Mouse (Mus musculus): ENCODE data around the gene Socs2.
"Not testable (repeated sequence)": the region's sequence is repeated elsewhere in the genome, so short reads cannot be mapped to it uniquely, and the experiment has no call there.

The Socs2 gene

DNA sequence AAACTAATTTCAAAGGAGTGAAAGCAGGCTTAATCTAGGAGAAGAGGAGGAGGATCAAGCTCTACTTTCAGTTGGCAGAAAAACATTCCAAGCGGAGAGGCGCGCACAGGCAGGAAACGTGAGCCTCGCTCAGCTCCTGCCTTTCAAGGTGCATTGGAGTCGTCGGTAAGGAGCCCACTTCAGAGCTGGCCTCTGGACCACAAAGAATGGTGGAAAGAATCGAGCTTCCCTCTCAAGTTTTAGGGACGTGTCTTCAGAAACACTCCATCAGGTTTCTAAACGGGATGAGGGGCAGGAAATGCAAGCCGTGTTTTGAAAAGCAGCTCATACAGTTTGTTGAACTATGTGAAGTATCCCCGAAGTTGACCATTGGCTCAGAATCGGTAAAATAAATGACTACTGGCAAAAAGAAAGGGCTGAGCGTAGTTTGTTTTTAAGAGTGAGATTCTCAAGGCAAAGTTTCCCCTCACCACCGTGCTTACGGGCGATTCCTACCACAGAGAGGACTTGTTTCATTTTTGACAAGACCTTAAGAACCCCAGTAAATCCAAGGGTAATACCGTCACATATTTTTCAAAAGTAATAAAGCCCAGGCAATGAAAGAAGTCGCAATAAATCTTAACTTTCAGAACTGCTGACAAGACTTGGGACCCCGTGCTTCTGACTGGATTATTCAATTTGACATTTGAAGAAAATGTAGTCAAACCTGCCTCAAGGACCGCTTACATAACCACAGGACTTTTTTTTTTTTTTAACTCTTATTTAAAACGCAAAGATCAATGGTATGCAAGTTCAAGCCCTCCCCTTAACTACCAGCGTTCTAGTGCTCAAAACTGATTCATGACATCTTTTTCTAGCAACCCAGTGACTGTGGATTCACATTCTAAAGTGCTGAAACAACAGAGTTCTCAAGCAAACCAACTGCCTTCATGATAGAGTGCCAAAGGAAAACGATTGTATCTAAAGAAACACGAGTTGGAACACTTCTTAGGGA, 21.9 kb downstream of the Socs2 start:
- DNase-seq (ENCODE audit: low read depth, low spot score) = no peak

GRCm38 (mm10) chr10:95392073-95392472, 24.9 kb downstream of the Socs2 start:
- DNase-seq (ENCODE audit: low read depth, low spot score) = no peak

DNA sequence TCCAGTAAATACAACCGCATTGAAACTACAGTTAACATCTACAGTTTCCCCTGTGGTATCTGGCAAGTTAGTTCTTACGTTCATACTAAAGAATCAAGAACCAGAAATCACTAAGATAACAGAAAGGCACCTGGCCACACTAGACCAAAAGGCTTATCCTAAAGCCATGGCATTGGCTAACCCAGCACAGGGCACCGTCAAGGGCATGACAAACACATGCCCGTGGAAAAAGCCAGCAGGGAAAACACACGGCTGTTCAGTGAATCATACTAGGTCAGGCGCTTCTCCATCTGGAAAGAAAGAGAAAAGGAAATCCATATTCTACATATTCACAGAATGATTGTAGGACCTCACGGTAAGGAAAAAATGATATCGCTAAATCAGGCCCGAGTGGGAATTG, 26.1 kb downstream of the Socs2 start:
- DNase-seq (ENCODE audit: low read depth, low spot score) = no peak

GRCm38 (mm10) chr10:95389805-95390204, 27.2 kb downstream of the Socs2 start:
- DNase-seq (ENCODE audit: low read depth, low spot score) = not testable (repeated sequence)

DNA sequence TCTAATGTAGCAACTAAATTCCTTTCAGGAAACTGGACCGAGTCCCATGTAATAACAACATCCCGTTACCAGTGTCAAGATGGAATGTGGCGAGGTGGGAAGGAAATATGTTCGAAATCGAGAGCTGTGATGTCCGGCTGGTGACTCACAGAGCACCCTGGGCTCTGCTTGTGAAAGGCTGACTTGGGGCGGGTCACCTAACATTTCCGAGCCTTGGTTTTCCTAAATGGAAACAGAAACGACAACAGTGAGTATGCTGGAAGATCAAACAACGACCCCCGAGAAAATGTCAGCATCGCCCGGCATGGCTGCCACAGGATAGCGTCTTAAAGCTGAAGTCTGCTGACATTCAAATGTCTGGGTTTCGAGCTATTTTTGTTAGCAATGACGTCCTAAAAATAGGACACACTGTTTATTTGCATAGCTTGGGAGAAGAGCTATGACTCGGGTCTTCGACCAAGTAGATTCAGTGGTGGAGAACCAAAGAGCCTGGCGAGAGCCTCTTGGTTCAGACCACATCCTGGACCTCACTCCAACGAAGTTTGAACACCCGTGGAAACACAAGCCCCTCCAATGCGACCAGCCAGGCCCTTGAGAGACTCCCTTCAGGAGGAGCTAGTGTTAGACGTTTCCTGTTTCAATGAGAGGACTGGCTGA, 28.0 kb downstream of the Socs2 start:
- DNase-seq (ENCODE audit: low read depth, low spot score) = no peak

DNA sequence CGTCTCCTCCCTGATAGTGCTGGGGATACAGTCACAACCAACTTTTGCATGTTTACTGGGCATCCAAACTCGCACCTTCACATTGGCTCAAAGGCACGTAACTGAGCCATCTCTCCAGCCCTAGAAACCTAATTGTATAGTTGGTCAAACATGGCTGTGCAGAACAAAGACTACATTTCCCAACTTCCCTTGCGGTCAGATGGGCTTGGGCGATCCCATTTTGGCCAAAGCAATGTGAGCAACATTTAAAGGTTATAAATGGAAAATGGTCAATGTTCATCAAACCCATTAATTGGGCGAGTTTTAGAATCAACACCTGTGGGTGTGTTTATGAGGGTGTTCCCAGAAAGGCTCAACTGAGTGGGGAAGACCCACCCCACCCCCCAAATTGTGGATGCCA, 30.5 kb downstream of the Socs2 start:
- no peak for DNase-seq (ENCODE audit: low read depth, low spot score)

- no peak for DNase-seq (ENCODE audit: low read depth, low spot score)
Observed at GRCm38 (mm10) chr10:95385801-95386203, 31.2 kb downstream of the Socs2 start.

DNA sequence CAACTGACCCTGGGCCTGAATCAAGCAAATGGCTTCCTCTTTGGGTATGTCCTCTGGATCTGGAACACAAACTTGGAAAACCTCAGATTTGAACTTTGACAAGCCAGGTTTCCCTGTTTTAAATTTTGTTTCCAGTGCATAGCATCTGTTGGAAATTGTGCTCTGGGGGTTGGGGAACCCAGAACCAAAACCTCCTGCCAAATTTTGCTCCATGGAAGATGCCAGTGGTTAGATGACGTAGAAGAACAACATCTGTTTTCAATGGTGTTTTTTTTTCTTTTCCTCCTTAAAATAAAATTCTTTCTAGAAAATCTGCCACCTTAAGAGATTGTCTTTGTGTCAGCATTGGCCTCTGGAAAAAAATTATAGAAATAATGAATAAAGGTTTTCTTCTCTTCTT, 31.9 kb downstream of the Socs2 start:
- no peak for DNase-seq (ENCODE audit: low read depth, low spot score)

- DNase-seq (ENCODE audit: low read depth, low spot score) = no peak
Observed at GRCm38 (mm10) chr10:95384446-95384845, 32.5 kb downstream of the Socs2 start.

DNA sequence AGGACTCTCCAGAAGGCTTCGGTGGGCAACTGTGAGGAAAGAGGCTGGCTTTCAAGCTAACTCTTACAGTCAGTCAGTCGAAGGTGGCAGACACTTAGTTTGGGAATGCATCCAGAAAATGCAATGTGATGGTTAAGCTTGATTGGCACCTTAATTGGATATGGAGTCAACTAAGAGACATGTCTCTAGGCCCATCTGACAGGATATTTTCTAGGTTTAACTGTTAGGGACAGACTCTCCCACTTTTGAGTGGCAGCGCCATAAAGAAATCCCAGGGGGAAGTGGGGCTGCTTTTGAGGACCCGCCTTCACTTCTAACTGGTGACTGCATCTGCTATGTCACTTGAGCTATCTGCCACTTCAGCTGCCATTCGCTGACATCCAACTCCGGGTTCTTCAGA, 43.6 kb downstream of the Socs2 start:
- no peak for DNase-seq (ENCODE audit: low read depth, low spot score)

DNA sequence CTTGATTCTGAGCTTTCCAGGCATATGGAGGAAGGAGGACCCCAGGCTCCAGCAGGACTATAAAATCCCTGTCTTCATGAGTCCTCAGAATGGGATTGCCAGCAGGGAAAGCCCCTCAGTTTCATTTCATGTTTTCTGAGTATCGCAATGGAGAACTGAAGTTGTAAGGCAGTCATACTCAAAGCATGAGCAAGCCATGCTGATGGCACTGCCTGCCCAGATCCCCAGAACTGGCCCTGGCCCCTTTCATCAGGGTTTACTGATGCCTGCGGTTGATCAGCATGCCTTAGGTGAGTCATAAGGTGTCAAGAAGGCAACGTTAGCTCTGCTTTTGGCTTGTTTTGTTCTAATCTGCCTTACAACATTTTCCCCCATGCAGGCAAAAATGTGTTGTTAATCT, 45.0 kb downstream of the Socs2 start:
- DNase-seq (ENCODE audit: low read depth, low spot score) = no peak

GRCm38 (mm10) chr10:95369190-95369589, 47.8 kb downstream of the Socs2 start:
- no peak for DNase-seq (ENCODE audit: low read depth, low spot score)

DNA sequence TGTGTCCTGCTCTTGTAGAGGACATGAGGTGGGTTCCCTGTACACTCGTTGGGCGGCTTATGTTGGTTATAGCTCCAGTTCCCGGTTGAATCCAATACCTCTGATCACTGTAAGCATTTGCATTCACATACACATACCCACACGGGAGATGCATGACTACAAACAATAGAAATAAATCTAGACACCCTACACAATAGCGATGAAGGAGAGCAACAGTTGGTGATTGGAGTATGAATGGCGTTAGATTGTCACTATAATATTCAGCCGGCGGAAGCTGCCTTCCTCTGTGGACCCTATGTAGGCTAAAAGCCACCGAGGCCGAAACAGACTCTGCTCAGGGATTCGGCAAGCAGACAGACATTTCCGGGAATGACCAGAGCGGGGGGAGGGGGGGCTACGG, 48.8 kb downstream of the Socs2 start:
- DNase-seq (ENCODE audit: low read depth, low spot score) = no peak

DNA sequence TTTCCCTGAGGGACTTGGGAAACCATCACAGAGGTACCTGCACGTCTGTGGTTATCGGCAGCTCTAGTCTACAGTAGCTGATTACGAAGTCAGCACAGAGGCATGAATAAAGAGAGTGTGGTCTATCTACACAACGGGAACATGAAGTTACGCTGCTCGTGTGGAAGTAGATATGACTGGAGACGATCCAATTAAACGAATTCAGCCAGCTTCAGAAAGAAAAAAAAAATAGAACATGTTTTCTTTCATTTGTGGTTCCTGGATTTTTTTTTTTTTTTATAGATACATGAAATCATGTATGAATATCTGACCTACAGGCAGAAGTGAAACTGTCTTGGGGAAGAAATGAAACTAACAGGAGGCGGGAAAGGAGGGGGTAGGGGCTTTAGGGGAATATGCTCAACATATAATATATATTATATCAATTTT, 49.3 kb downstream of the Socs2 start:
- no peak for DNase-seq (ENCODE audit: low read depth, low spot score)

GRCm38 (mm10) chr10:95367241-95367640, 49.7 kb downstream of the Socs2 start:
- no peak for DNase-seq (ENCODE audit: low read depth, low spot score)

DNA sequence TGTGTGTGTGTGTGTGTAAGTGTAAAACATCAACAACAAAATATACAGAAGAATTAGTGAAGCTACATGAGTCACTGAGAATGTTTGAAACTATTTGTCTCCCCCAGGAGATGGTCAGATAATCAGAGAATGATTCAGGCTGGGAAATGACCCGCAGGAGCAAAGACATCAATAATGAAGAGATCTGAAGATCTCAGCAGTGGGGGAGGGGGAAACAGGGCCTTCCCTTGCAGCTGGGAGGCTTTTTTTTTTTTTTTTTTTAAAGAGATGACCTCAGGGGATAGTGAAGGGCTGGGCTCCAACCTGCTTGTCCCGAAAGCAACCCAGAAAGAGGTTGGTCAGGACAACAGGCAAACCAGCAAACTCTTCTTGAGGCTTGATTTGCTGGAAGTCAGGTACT, 54.7 kb downstream of the Socs2 start:
- no peak for DNase-seq (ENCODE audit: low read depth, low spot score)

- no peak for DNase-seq (ENCODE audit: low read depth, low spot score)
Observed at GRCm38 (mm10) chr10:95361260-95361841, 55.6 kb downstream of the Socs2 start.

DNA sequence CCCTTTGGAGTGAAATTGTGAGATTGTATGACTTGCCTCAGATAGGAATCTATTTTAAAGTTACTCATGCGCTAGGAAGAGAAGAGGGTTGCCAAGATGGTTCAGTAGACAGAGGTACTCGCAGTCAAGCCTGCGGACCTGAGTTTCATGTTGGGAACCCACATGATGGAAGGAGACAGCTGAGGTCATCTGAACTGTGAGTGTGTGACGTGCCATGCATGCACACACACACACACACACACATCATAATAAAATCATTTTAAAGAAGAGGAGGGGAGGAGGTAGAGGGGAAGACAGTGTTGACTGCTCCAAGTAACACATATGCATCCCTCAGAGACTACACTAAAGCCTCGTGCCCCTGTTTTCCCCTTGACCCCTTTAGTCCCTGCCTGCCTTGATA, 56.9 kb downstream of the Socs2 start:
- no peak for DNase-seq (ENCODE audit: low read depth, low spot score)

DNA sequence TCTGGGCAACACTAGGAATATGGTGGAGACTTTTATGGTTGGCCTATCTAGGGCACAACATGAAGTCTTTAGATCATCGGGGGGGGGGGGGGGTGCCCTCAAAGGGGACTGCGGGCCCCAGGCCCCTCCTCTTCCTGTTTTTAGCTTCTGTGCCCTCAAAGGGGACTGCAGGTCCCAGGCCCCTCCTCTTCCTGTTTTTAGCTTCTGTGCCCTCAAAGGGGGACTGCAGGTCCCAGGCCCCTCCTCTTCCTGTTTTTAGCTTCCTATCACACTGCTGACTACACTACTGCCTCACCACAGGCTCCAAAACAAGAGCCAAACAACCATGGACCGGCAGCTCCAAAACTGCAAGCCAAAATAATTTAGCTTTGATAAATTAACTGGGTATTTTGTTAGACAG, 59.3 kb downstream of the Socs2 start:
- DNase-seq (ENCODE audit: low read depth, low spot score) = no peak

DNA sequence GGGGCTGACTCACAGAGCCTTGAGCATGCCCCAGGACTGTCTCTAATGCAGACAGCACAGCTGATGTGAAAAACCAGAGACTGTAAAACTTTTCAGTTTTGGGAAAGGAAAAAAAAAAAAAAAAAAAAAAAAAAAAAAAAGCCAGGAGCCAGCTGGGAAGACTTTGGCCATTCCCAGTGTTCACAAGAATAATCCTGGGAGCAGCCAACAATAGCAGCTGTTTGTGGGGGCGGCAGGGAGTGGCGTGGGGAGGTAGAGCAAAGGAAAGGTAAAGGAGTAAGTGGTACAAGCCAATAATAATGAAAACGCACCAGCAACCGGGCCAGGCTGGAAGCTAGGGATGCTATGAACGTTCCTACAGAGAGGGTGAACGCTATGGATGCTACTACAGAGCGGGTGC, 60.3 kb downstream of the Socs2 start:
- DNase-seq (ENCODE audit: low read depth, low spot score) = no peak

- DNase-seq (ENCODE audit: low read depth, low spot score) = no peak
Observed at GRCm38 (mm10) chr10:95355678-95356268, 61.2 kb downstream of the Socs2 start.

- no peak for DNase-seq (ENCODE audit: low read depth, low spot score)
Observed at GRCm38 (mm10) chr10:95354673-95355072, 62.3 kb downstream of the Socs2 start.
